Mouse (Mus musculus) adrenal gland, postnatal 10 days (tissue): ENCODE measurements around the gene Ccer2. TPM values are rescaled to one million over a fixed set of nuclear protein-coding genes. Genes with fewer than 3 reads are reported as not detected.

ENCODE experiments used
- DNase-seq: peaks from one replicate; pipeline ENCODE4 v3.0.0; 2021; ENCODE audit warnings: mixed read lengths
- long read RNA-seq, 2 experiments: library from polyadenylated mRNA; stranded (forward); transcript quantifications; one replicate each; pipeline ENCODE4 v2.0.0; 2021
- total RNA-seq, 2 experiments: library from RNA; stranded (reverse); gene quantifications; 2 replicates each; pipeline ENCODE4 v1.2.3; 2021

Ccer2 gene
- not detected for total RNA-seq
- long read RNA-seq, experiment 1: 0 reads
- long read RNA-seq, experiment 2, partial matches to known transcripts: 0 of 1 reads
- long read RNA-seq, experiment 2, other reads (novel, unspliced or antisense): 1 of 1 reads

DNA sequence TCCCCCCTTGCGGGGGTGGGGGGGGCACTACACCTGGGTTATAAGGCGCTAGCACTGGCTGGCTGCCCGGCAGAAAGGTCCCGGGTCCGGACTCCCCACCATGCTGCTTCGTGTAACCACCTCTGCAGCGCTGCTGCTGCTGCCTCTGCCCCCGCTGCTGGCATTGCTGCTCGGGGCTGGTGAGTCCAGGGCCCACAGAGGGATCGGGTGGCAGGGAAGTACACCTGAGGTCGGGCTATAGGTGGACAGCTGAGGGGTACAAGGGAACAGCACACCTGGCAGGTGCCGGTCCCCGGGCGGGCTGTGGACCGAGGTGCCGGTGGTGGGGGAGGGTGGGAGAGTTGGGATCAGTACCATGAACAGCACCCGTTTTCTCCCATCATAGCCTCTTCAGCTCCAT, at the start of gene Ccer2:
Gene Ccer2, plus strand, starts transcription at position 96 of the 400 bp plus-strand sequence.
- DNase-seq: no peak

DNA sequence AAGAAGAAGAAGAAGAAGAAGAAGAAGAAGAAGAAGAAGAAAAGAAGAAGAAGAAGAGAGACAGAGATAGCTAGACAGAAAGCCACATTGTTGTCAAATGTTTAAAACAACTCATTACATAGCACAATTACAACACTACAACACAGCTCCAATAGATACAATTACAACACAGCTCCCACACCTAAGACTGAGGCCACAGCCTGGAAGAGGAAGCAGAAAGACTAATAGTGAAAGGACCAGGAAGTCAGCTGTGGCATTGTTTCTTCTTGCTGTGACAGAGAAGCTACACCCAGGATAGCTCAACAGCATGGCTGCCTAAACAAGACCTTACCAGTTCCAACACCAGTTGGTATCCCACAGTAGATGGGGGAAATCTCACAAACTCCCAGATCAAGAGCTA, 46.5 kb upstream of the Ccer2 start:
- DNase-seq: no peak

DNA sequence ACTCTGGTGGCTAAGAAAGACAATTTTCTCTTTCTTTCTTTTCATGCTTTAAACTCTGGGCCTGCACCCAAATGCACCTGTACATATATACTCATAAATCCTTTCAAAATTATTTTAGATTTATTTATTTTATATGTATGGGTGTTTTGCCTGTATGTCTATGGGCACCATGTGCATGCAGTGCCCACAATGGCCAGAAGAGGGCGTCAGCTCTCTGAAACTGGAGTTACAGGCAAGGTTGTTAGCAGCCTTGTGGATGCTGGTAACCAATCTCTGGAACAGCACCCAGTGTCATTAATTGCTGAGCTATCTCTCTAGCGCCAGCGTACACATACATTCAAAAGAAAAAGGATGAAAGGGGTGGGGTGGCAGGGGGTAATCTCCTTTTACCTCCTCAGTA, 45.0 kb upstream of the Ccer2 start:
- no peak for DNase-seq

DNA sequence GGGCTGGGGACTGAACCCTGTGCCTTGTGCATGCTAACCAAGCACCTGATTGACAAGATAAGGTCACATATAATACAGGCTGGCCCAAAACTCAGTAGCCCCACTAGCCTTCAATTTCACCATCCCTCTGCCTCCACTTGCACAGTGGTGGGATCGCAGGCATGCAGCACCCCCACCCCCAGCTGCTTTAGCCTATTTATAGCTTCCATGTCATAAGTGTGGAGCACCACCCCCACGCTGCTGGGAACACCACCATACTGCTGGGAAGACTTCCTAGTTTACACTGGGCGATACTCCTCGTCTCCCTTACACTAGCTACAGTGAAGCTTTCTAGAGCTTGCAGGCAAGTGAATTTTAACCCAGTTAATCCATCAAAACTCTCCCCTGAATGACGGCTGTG, 41.3 kb upstream of the Ccer2 start:
- no peak for DNase-seq

DNA sequence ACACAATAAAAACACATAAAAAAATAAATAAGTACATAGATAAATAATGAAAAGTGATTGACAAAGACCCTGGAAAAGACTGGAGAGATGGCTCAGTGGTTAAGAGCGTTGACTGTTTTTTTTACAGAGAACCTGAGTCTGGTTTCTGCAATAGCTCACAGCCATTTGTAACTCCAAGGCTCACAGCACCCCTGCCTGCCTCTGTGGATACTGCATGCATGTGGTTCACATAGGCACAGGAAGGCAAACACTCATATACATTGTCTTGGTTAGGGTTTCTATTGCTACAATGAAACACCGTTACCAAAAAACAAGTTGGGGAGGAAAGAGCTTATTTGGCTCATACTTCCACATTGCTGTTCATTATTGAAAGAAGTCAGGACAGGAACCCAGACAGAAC, 40.4 kb upstream of the Ccer2 start:
- no peak for DNase-seq

DNA sequence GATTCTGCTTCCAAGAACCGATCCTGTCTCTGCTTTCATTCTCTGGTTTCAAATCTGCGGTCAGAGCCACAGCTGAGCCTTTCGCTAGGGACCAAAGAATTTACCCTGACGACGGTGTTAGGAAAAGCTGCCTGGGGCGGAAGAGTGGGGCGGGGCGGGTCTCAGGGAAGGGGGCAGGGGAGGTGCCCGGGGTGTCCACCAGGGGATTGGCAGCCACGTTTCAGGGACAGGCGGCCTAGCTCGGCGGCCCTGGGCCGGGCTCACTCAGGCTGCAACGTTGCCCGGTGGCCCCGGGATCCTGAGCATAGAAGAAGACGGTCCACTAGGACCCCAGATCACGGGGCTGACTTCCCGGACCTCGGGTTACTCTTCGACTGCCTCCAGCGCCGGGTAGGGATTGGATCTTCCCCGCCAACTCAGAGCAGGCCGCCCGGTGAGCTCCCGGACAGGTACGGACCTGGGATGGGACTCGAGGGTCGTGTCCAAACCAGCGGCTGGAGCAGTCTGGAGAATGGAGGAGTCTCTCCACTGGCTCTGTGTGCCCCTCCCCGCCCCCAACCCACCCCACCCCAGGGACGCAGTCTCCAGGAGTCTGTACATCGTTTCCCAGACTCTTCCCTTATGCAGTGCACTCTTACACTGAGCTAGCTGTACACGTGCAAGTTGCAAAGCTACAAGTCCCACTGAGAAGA, 39.2 kb upstream of the Ccer2 start, which contains the start of gene Fbxo17:
Gene Fbxo17, plus strand, starts transcription at position 215 of the 692 bp plus-strand sequence.
- DNase-seq: peak; percentile 79

DNA sequence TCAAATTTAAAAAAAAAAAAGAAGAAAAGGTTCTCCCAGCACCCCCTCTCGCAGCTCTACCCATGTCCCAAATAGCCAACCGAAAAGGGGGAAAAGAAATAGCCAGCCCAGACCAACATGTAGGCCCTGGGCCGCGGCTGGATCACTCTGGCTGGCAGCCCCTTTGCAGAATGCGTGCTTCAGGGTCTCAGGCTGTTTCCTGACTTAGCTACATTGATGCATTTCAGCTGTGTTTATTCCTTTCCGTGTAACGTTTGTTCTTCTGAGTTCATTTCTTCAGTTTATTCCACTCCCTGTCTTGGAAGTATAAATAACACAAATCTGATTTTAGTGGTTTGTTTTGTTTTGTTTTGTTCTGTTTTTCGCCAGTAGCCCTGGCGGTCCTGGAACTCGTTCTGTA, 38.2 kb upstream of the Ccer2 start:
- no peak for DNase-seq

DNA sequence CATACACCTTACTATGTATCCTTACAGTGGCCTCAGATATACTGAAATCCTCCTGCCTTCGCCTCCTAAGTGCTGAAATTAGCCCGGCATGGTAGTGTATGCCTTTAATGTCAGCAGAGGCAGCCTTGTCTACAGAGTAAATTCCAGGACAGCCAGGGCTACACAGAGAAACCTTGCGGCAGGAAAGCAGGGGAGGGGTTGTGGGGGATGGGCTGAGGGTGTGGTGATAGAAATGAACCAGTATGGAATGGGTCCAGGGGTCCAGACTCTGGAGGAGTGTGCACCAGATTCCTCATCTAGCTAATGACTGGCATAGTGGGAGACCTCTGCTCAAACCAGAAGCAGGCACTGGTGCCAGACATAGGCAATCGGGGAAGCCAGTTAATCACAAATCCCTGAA, 36.8 kb upstream of the Ccer2 start:
- DNase-seq: no peak

DNA sequence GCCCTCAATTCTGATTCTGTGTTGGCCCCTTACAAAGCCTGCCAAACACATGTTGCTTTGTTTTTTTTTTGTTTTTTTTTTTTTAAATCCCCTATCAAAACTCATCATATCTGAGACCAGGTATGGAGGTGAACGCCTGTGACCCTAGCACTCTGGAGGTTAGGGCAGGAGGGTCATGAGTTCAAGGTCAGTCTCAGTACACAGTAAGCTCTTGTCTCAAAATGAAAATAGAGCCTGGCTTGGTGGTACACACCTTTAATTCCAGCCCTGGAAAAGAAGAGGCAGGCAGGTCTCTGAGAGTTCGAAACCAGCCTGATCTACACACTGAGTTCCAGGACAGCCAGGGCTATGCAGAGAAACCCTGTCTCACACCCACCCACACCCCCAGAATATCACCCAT, 36.3 kb upstream of the Ccer2 start:
- no peak for DNase-seq

DNA sequence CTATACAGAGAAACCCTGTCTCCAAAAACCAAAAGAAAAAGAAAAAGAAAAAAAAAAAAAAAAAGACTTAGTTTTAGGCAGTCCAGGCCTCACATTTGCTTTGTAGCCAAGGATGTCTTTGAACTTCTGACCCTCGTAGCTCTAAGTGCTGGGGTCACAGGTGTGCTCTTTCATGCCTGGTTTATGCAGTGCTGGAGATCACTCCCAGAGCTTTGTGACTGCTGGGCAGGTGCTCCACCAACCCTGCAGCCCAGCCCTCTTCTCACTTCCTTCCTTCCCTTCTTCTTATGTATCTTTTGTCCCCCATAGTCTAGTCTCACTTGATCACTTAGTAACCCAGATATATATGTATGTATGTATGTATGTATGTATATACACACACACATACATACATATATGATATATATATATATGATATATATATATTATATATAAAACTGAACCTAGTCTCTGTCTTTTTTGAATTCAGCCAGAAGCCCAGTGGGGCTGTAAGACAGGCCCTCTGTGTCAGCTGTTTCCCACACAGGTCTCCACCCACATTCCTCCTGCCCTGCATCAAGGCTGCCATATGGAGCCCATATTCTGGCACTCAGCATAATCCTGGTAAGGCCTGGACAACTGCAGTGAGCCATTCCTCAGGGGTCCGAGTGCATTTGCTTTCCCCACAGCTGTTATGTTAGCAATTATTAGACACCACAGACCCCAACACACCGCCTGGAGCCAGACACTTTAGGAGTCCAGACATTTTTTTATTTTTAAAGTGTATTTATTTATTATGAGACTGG, 35.0 kb upstream of the Ccer2 start:
- no peak for DNase-seq

DNA sequence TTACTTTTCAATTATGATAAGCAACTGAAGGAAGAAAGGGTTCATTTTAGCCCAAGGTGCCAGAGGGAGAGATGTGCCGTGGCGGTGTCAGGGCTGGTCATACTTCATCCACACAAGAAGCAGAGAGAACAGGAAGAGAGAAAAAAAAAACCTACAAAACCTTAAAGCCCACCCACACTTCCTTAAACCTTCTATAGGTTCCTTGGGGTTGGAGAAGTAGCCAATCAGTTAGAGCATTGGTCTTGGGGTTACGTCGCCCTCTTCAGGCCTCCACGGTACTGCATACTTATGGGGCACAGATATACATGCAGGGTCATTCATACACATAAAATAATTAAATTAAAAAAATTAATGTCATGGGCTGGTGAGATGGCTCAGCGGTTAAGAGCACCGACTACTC, 33.9 kb upstream of the Ccer2 start:
- DNase-seq: no peak

DNA sequence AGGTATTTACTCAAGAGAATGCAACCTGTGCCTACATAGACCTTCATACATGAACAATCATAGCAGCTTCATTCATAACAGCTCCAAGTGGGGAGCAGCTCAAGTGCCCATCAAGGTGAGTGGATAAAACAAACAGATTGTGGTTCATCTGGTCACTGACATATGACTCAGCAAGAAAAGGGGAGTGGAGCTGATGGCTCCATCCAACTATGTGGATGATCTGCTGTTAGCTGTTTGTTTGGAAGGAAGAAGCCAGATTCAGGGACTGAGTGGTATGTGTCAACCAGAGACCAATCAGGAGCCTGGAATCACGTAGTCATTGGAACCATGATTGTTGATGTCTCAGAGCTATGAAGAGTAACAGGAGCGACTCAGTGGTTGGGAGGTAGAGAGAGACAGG, 31.4 kb upstream of the Ccer2 start:
- DNase-seq: no peak

DNA sequence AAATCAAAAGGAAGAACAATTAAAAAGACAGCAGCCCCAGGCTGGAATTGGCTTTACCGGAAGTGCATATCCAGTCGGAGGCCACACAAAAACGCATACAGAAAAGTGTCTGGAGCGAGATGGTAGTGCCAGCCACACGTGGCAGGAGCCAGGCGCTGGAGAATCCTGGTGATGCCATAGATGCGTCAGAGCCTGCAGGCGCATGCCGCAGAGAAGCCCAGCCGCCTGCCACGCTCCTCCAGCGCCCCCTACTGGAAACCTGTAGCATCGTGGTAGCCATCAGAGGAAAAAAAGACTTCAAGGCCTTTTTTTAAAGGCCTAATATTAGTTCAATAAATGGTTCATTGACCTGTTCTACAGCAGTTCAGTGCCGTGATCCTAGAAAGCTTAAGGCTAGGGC, 29.4 kb upstream of the Ccer2 start:
- DNase-seq: peak; percentile 91

DNA sequence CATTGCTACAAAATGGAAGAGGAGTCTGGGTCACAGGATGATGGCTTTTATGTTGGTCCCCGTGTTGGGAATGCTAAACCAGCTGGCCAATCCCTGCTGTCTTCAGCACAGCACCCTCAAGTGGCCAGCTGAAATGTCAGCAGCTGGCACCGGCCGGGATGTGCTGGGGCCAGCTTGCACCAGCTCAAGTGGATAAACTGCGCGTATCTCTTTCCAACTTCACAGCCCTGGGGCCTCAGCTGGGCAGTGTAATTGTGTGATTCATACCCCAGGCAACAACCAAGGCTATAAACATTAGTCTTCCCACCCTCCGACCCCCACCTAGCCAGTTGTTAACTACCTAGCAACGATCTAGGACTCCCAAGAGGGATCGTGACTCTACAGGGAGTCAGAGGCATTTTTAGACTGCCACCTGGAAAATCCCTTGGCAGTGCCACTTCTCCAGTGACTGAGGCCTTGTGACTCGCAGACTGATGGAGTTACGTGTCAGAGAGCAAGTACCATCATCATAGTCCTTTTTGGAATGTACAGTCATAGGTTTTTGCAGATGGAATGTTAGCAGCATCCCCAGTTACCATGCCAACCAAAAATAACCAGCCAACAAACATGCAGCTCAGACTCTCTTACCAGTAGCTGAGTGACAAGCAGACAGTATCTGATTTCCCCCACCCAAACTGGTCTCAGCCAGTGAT, 28.2 kb upstream of the Ccer2 start:
- peak; percentile 44 for DNase-seq

DNA sequence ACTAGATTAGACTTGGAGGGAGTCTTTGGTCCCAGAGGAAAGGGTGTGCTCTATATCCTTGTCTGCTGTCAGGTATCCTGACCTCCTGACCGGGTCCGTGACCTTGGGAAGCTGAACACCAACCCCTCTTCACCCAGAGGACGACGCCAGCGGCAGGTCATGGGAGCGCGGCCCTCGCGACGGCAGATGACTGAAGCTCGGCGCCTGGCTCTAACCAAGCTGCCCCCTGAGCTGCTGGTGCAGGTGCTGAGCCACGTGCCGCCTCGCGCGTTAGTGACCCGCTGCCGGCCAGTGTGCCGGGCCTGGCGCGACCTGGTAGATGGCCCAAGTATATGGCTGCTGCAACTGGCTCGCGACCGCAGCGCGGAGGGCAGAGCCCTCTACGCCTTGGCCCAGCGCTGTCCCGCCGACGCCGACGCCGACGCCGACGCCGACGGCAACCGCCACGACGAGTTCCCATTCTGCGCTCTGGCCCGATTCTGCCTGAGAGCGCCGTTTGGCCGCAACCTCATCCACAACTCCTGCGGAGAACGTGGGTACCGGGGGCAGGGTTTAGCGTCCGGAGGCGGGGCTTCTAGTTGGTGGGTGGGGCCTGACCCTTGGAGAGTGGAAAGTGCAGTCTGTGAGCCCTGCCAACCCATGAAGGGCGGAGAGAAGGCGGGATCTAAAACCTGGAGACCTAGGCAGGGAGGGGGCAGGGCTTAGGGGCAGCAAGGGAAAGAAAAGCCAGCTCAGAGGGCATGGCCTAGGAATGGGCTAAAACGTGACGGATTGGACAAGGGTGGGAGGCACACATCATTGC, 23.4 kb upstream of the Ccer2 start:
- peak; percentile 90 for DNase-seq

DNA sequence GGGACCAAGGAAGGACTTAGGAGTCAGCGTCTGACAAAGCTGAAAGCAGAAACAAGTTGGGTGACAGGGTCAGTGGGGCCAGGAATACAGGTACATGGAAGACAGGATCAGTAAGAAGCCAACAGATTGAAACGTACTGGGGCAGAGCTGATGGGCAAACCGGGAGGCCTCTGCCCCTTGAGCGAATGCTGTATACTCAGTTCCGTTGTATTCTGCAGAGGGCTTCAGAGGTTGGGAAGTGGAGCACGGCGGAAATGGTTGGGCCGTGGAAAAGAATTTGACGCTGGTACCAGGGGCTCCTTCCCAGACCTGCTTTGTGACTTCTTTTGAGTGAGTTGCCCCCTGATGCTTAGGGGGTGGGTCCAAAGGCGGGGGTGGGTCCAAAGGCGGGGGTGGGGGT, 22.8 kb upstream of the Ccer2 start:
- no peak for DNase-seq

DNA sequence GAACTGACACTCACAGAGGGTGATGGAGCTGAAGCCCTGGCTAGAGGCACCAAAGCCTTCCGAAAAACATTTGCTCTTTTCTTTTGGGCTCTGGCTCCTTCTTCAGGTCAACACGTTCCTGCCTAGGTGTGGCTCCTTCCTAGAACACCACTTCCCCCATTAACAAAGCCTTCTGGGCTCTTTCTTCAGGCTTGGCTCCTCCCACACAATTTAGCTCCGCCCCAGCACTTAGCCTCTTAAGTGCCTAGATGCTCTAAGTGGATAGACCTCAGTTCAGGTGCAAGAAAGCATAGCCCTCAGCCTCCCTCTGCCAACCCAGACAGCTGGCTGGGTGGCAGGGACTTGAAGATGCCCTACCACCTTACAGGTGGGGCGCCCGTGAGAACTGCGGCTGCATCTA, 20.3 kb upstream of the Ccer2 start:
- DNase-seq: no peak

DNA sequence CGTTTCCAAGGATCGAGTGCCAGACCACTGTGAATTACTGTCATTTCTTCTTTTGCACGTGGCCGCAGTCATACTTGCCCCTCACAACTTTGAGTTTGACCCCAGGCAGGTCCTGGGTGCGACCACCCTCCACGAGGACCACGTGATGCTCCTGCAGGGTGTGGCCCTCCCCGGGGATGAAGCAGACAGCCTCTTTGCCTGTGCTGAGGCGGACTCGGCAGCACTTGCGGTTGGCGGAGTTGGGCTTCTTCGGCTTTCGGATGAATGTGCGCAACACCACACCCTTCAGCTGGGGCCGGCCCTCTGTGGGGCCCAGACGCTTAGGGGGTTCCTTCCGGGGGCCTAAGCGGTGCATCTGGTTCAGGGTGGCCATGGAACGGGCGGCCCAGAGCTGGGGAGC, 16.1 kb upstream of the Ccer2 start:
- no peak for DNase-seq

DNA sequence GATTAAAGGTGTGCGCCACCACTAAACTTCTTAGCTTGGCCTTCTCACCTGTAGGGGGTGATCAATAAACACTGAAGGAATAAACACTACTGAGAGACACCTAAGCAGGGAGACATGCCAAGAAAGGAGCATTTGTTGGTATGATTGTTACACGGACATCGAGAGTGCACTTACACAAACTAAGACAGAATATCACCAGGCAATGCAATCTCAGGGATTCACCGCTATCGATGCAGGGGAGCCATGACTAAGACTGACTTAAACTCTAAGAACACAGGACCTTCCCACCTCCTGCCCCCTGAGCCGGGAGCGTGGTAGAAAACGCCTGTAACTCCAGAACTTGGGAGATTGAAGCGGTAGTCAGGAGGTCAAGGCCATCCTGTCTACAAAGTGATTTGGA, 15.0 kb upstream of the Ccer2 start:
- no peak for DNase-seq

DNA sequence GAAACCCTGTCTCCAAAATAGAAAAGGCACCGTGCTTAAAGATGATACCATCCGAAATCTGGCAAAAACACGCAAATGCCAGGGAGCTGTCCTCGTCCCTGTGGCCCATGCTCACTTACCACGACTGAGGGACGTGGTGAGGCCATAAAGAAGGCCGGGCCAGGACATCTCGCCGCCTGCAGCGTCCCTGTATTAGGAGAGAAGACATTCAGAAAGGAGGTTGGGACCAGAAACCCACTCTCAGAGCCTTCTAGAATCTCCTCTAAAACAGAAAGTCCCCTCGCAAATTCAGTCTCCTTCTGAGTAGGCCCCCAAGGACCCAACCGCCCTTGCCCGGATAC, 14.6 kb upstream of the Ccer2 start:
- no peak for DNase-seq

DNA sequence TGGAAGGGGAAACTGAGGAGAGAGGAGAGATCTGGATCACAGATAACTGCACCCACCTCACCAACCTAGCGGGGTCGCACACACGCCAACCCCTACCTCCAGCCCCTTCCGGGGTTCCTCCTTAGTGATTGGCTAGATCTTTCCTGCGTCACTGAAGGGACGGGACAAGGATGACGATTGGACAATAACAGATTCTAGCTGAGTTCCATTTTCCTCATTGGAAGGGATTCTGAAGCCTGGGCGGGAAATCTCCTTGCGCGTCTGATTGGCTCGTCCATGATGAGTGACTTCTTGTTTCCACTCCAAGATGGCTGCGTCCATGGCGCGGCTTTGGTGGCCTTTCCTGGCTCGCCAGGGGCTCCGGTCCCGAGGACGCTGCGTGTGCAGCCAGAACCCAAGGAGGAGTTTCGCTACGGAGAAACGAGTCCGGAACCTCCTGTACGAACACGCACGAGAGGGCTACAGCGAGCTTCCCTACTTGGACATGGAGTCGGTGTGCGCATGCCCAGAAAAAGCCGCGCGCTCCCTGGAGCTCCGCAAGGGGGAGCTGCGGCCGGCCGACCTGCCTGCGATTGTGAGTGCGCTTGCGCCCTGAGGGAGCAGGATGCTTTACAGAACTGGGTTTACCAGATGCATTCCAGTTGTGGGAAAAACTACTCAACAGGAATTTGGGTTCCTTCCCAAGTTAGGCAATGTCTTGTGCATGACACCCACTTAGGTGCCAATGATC, 14.1 kb upstream of the Ccer2 start, which contains the start of the genes Mrps12 and Sars2:
Gene Mrps12, minus strand, starts transcription at position 112 of the 730 bp plus-strand sequence.
Gene Sars2, plus strand, starts transcription at position 284 of the 730 bp plus-strand sequence.
- DNase-seq: peak; percentile 95
